Mouse (Mus musculus) brown adipose tissue, adult 24 weeks (tissue): ENCODE results near the gene Ttyh1. TPM values are rescaled to one million over a fixed set of nuclear protein-coding genes. Genes with fewer than 3 reads are reported as not detected.

Experiments
- H3K27ac ChIP-seq: fragments of 200-500 bp; replicated peaks from 2 replicates; pipeline ENCODE4 v1.5.1; 2012; ENCODE audit warnings: low read depth, mild to moderate bottlenecking, low read length
- H3K4me1 ChIP-seq: fragments of 200-500 bp; 2 replicates; pipeline ENCODE4 v1.6.1; 2012; ENCODE audit warnings: low read length, mixed read lengths; ENCODE audit not compliant: control insufficient read depth, insufficient read depth, insufficient read length
- H3K4me3 ChIP-seq: fragments of 200-500 bp; 2 replicates; pipeline ENCODE4 v1.5.1; 2012; ENCODE audit warnings: low read depth, mild to moderate bottlenecking, low read length, moderate library complexity; ENCODE audit not compliant: insufficient read depth
- polyA plus RNA-seq: library from polyadenylated mRNA; stranded (reverse); fragments of >200 nt; gene quantifications from 2 replicates; pipeline ENCODE4 v1.2.4, GENCODE M21; 2012; ENCODE audit not compliant: missing spikeins, insufficient read depth, insufficient read length

Gene Ttyh1
- polyA plus RNA-seq, 1 experiment = 2.3 TPM

- Histone ChIP-seq H3K4me1 (peaks cover 4% of the 10 kb centered on the region; the same call in 1 of the 2 replicates), H3K27ac (no peak overlapping the region), H3K4me3 (no peak overlapping the region)
Observed at GRCm38 (mm10) chr7:4144046-4144445, 24.8 kb downstream of the Ttyh1 start.

GRCm38 (mm10) chr7:4144766-4145551, 25.8 kb downstream of the Ttyh1 start:
- H3K4me3 ChIP-seq = no peak overlapping the region
- H3K27ac ChIP-seq = no peak overlapping the region
- peaks cover 4% of the 10 kb centered on the region; the same call in 1 of the 2 replicates for H3K4me1 ChIP-seq

DNA sequence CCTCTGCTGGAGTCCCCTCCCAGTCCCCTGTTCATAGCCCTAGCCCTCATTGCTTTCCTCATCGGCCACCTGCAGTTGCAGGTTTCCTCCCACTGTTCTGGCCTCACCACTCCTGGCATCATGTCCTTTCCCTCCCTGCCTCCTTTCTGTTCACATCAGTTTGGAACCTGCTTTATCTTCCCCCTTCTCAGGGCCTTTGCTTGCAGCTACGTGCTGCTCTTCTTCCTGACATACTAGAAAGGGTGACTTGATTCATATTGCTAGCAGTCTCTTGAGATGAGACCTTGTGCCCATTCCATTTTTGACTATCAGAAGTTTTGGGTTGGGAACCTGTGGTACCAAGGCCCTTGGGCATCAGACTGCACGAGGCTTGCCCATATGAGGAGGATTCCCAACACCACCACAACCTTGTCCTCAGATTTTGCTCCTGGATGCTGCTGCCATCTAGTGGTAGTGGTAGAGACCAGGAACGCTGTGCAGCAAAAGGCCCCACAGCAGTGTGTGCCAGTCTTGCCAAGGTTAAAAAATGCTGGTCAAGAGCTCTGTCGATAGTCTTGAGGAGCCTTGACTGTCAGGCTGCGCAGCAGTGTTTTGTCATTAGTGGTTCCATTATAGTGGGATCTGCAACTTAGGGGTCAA, 26.5 kb downstream of the Ttyh1 start:
- H3K4me3 ChIP-seq = no peak overlapping the region
- peaks cover 4% of the 10 kb centered on the region; the same call in 1 of the 2 replicates for H3K4me1 ChIP-seq
- H3K27ac ChIP-seq = no peak overlapping the region

- no peak overlapping the region for H3K27ac ChIP-seq
- peaks cover 4% of the 10 kb centered on the region; the same call in 1 of the 2 replicates for H3K4me1 ChIP-seq
Observed at GRCm38 (mm10) chr7:4146241-4147180, 27.3 kb downstream of the Ttyh1 start.

DNA sequence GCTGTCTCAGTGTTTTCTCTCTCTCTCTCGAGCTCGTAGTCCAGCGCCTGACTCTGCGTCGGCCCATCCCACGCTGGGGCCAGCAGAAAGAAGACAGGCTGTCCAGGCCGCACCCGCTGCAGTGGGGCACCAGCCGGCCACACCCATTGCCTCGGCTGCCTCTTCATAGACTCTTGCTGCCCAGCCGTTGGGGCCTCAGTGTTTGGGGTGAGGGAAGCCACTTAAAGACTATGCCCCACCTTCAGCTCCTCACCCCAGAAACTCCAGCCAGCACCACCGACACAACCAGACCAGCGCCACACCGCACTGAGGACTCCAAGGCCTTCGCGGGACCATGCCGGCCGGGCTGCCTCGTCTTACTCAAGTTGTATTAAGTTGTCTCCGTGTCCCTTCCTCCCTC, 28.2 kb downstream of the Ttyh1 start:
- Histone ChIP-seq H3K4me1 (peaks cover 4% of the 10 kb centered on the region; the same call in 1 of the 2 replicates), H3K4me3 (no peak overlapping the region), H3K27ac (no peak overlapping the region)

More at GRCm38 (mm10) chr7:4146241-4147180, 27.3 kb downstream of the Ttyh1 start:
- H3K4me3 ChIP-seq = no peak overlapping the region

DNA sequence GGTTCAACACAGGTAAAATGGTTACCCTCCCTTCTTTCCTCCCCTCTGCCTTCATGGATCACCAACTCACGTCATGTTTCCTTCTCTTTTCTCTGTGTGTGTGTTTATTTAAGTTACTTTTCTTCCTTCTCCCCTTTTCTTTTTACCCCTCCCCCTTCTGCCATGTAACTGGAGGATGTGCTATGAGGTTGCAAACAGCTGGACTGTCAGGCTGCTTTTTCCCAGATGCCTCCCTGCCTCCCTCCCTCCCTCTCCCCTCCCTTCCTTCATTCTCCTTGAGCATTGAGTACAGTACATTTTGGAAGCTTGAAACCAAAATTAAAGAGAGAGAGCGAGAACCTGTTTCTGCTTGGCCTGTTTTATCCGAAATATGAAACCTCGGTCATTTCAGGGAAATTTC, 28.6 kb downstream of the Ttyh1 start:
- peaks cover 4% of the 10 kb centered on the region; the same call in 1 of the 2 replicates for H3K4me1 ChIP-seq
- peak overlapping the region; percentile 97; the same call in 1 of the 2 replicates for H3K27ac ChIP-seq
- peak overlapping the region; percentile 74; the same call in 1 of the 2 replicates for H3K4me3 ChIP-seq

DNA sequence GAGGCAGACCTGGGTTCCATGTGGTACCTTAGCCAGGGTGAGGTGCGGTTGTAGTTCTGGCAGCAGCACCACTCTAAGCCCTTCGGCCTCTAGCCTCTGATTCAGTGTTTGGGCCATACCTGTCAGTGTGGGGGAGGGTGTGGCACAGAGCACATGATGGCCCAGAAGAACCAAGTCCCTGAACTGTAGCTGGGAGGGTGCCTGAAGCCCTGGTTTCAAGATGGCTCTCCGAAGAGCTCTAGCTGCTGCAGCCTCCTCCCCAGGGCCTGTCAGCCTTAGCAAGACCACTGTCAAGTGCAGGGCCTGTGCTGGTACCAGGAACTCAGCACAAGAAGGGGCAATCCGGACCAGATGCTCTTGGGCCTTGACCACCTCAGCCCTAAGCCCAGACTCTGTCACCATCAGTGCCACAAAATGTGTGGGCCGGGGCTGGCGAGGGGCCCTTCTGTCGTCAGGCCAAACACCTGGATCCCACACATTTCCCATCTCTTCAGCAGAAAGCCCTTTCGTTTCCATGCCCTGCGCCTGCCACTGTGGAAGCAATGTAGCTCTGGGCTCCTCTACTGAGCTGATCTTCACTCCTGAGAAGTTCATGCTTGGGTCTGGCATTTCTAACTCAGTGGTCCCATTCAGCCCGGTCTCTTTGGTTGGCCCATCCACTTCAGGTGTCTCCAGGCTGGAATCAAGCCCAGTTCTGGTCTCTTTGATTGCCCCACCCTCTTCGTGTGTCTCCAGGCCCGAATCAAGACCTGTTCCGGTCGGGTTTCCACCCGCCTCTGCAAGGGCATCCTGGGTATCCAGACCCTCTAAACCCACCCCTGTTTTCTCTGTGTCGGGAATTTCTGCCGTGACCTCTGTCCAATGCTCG, 29.4 kb downstream of the Ttyh1 start:
- Histone ChIP-seq H3K27ac (peak overlapping the region; percentile 97), H3K4me1 (peaks cover 4% of the 10 kb centered on the region; the same call in 1 of the 2 replicates)

GRCm38 (mm10) chr7:4149209-4150054, 30.2 kb downstream of the Ttyh1 start:
- Histone ChIP-seq H3K4me3 (peak overlapping the region; percentile 74), H3K4me1 (peaks cover 4% of the 10 kb centered on the region; the same call in 1 of the 2 replicates), H3K27ac (peak overlapping the region; percentile 97)

More for the DNA sequence above, 29.4 kb downstream of the Ttyh1 start:
- H3K4me3 ChIP-seq = peak overlapping the region; percentile 74

GRCm38 (mm10) chr7:4150059-4150541, 30.9 kb downstream of the Ttyh1 start, which contains the start of gene Leng9:
Leng9 (minus strand) TSS chr7:4150374.
- Histone ChIP-seq H3K4me1 (peaks cover 4% of the 10 kb centered on the region; the same call in 1 of the 2 replicates), H3K27ac (peak within 1 kb of the TSS; percentile 97), H3K4me3 (peak within 1 kb of the TSS; percentile 74)

GRCm38 (mm10) chr7:4150811-4151221, 31.6 kb downstream of the Ttyh1 start:
- Histone ChIP-seq H3K27ac (peak overlapping the region; percentile 97), H3K4me3 (peak overlapping the region; percentile 74), H3K4me1 (peaks cover 4% of the 10 kb centered on the region; the same call in 1 of the 2 replicates)

- Histone ChIP-seq H3K4me1 (peaks cover 4% of the 10 kb centered on the region; the same call in 1 of the 2 replicates), H3K4me3 (peak overlapping the region; percentile 74), H3K27ac (no peak overlapping the region; the same call in 1 of the 2 replicates)
Observed at GRCm38 (mm10) chr7:4151241-4151640, 32.0 kb downstream of the Ttyh1 start.

DNA sequence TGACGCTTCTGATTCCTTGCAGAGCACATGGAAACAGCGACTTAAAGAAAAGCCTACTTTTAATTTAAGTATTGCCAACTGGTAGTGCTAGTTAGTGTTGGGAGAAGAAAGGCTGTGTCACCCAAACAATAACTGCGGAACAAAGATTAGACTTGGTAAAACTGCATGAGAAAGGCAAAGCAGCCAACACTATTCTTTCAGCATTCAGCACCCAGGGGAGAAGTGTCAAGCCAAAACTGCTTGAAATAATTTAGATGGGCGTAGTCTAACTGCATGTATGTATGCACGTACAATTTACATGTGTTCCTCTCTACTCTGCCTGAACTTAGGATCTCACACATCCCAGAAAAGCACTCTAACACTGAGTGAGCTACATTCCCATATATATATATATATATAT, 35.1 kb downstream of the Ttyh1 start:
- Histone ChIP-seq H3K27ac (no peak overlapping the region), H3K4me1 (no peaks in the 10 kb centered on the region; the same call in 1 of the 2 replicates)

GRCm38 (mm10) chr7:4154976-4155375, 35.8 kb downstream of the Ttyh1 start:
- Histone ChIP-seq H3K4me1 (no peaks in the 10 kb centered on the region; the same call in 1 of the 2 replicates), H3K27ac (no peak overlapping the region)

More for the DNA sequence above, 35.1 kb downstream of the Ttyh1 start:
- H3K4me3 ChIP-seq = no peak overlapping the region

More at GRCm38 (mm10) chr7:4154976-4155375, 35.8 kb downstream of the Ttyh1 start:
- no peak overlapping the region for H3K4me3 ChIP-seq
